Comparison of ENCODE assay signal across 26 mouse cellular contexts in the genomic region with DNA sequence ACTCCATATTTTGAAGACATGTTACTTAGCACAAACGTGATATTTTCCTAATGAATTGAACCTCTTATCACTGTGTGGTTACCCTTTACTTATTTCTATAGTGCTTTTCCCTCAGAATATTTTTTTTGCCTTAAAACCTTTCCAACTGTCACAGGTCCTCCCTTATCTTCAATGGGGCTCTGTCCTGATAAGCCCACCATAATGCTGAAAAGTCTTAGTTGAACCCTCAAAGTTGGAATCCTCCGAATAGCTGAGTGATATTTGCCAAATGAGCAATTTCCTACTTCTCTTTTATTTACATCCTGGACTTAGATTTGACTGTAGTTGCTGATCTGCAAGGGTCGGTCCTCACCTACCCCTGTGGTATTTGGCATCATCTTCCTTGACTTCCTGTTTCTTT.
"Had no signal": no experiment of that assay in that cellular context is flagged by ENCODE, and none has a peak within 500 bp of the region (broad histone marks: within the 10 kb centered on the region; RNA-seq: fewer than 3 reads in every experiment).

No protein-coding gene starts in this region.

- H3K4me1 ChIP-seq: embryonic facial prominence, embryonic 10.5 days; embryonic facial prominence, embryonic 12.5 days; embryonic facial prominence, embryonic 13.5 days; embryonic facial prominence, embryonic 15.5 days; forebrain, embryonic 10.5 days; forebrain, embryonic 12.5 days; forebrain, embryonic 13.5 days; forebrain, embryonic 15.5 days; heart, embryonic 10.5 days had no signal

- H3K9me3 ChIP-seq: embryonic facial prominence, embryonic 10.5 days; embryonic facial prominence, embryonic 12.5 days; embryonic facial prominence, embryonic 13.5 days; embryonic facial prominence, embryonic 15.5 days; forebrain, embryonic 10.5 days; forebrain, embryonic 12.5 days; forebrain, embryonic 13.5 days; forebrain, embryonic 15.5 days; heart, embryonic 10.5 days had no signal

- H3K27me3 ChIP-seq: forebrain, embryonic 13.5 days; forebrain, embryonic 15.5 days had no signal

- H3K9ac ChIP-seq: embryonic facial prominence, embryonic 12.5 days; embryonic facial prominence, embryonic 13.5 days; embryonic facial prominence, embryonic 15.5 days; forebrain, embryonic 12.5 days; forebrain, embryonic 13.5 days; forebrain, embryonic 15.5 days; forebrain, postnatal 0 days had no signal

- H3K27ac ChIP-seq: embryonic facial prominence, embryonic 10.5 days; embryonic facial prominence, embryonic 12.5 days; embryonic facial prominence, embryonic 13.5 days; embryonic facial prominence, embryonic 15.5 days; forebrain, embryonic 10.5 days; forebrain, embryonic 12.5 days; forebrain, embryonic 13.5 days; forebrain, embryonic 15.5 days; gastrocnemius, adult 2 months; heart, adult 2 months; heart, embryonic 10.5 days had no signal

- H3K4me3 ChIP-seq: embryonic facial prominence, embryonic 10.5 days; embryonic facial prominence, embryonic 12.5 days; embryonic facial prominence, embryonic 13.5 days; embryonic facial prominence, embryonic 15.5 days; erythroblast, embryonic 14.5 days; forebrain, embryonic 10.5 days; forebrain, embryonic 12.5 days; forebrain, embryonic 13.5 days; forebrain, embryonic 15.5 days; gastrocnemius, adult 2 months; heart, adult 2 months; heart, embryonic 10.5 days had no signal

- DNase-seq: cerebellum, adult 9-10 months; cerebellum, adult 9-11 months; cerebellum, postnatal 10 days; cerebellum, postnatal 14 days; cerebellum, postnatal 25 days; cerebellum, postnatal 36 days; embryo, embryonic 11 days; forebrain, postnatal 0 days; gastrocnemius, adult 2 months; gastrocnemius, postnatal 10 days; gastrocnemius, postnatal 14 days; gastrocnemius, postnatal 25 days; gastrocnemius, postnatal 36 days; heart, adult 11 months; heart, adult 18-20 months; heart, adult 2 months had no signal

- H3K36me3 ChIP-seq: embryonic facial prominence, embryonic 10.5 days; embryonic facial prominence, embryonic 12.5 days; embryonic facial prominence, embryonic 13.5 days; embryonic facial prominence, embryonic 15.5 days; forebrain, embryonic 10.5 days; forebrain, embryonic 12.5 days; forebrain, embryonic 15.5 days; heart, embryonic 10.5 days had no signal
